Mouse (Mus musculus): ENCODE measurements at regions not wholly inside any gene's neighbourhood (a gene's known extent, or its start where the extent isn't known, plus 50 kb on each side); places are given as distances from the start of the nearest gene placed in this dataset.

DNA sequence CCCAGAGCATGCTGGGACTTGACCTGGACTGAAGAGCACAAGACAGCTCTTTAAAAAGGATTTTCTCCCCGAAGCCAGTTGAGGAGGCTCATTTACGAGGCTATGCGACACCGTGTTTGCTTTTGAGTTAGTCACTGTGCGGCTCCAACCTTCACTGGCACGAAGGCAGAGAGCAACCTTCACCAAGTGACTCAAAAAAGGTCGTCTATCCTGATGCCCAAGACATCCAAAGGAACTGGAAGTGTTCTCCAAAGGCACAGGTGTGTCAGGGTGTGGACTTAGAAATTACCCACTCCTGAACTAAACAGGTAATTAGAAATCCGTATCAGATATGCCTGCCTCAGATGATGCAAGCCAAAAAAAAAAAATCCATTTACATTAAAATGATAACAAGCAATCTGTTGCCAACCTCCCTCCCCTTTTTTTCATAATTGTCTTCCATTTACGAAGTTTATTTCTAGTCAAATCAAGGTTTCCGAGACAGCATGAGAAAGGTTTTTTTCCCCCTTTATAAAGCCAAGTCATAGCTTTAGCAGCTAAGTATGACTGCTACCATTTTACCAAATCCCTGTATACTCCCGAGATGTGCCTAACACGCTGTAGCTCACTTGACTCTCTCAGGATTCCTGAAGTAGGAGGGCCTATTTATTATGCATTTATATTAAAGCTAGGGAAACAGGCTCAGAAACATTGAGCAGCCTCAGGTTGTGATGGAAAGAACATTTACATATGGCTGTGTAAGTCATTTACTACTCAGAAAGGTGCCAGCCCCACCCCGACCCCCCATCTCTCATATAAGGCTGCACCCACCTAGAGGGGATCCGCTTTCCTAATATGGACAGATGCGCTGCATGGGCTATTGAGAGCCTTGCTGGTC is 110.3 kb upstream of the Cpm start:
- no peak overlapping the region for H3K9ac ChIP-seq (ENCODE audit: low read depth, low read length)
- H3K4me2 ChIP-seq (replicated peaks; ENCODE audit: low read depth, low read length): no peak overlapping the region
- H3K27me3 ChIP-seq (ENCODE audit: control insufficient read depth, insufficient read depth, low read length): no peaks in the 10 kb centered on the region
- peak overlapping the region; percentile 17; the same call in 1 of the 2 replicates for H3K27ac ChIP-seq (ENCODE audit: low read depth, low read length)
- H3K4me3 ChIP-seq (ENCODE audit: low read length): no peak overlapping the region
- H3K36me3 ChIP-seq (ENCODE audit: control insufficient read depth, insufficient read depth, low read length): no peaks in the 10 kb centered on the region
- 55% methylated on average over 15 of the region's 15 CpGs for WGBS
- H3K9me3 ChIP-seq (ENCODE audit: control insufficient read depth, low read length): no peaks in the 10 kb centered on the region
- H3K4me1 ChIP-seq (ENCODE audit: control insufficient read depth, insufficient read depth, low read length): peaks cover 27% of the 10 kb centered on the region
- ATAC-seq (ENCODE audit: low FRiP score, low TSS enrichment): no peak

DNA sequence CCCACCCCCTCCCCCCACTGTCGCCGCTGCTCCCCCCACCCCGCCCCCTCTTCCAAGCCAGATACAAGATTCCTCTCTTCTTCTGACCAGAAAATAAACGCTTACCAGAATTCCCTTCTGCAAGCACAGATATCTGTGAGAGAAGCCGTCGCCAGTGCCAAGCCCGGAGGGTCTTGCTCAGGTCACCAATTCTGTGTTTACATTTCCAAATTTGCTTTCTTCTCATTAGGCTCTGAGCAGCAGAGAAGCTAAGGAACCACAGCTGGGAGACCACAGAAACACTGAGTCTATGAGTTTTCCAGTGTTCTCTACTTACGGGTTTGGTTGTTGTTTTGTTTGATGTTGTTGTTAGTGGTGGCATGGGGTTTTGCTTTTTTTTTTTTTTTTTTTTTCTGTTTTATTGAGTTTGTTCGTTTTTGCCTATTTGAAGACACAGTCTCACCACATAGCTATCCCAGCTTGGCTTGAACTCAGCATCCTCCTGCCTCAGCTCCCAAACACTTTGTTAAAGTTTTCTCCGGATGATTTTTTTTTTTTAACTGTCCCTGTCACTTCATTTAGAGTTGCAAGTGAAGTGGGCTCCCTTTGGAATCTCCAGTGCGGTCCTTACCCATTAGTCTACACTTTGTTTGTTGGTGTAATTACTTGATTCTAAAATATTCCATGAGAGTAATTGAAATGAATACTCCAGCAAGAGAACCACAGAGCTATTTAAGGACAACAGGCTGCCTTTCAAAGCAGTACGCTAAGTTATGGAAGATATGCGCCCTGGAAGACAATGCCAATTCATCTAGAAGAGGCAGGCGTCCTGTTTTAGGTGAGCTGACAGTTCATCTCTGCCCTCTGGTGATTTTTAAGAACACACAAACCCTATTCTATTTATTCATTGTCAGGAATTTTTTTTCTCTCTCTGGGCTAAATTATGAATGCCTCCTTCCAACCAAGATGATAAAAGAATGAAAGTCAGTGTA is 111.2 kb upstream of the Cpm start:
- H3K4me1 ChIP-seq (ENCODE audit: control insufficient read depth, insufficient read depth, low read length): peaks cover 27% of the 10 kb centered on the region
- H3K27ac ChIP-seq (ENCODE audit: low read depth, low read length): no peak overlapping the region
- H3K4me3 ChIP-seq (ENCODE audit: low read length): no peak overlapping the region
- H3K9ac ChIP-seq (ENCODE audit: low read depth, low read length): no peak overlapping the region
- H3K27me3 ChIP-seq (ENCODE audit: control insufficient read depth, insufficient read depth, low read length): no peaks in the 10 kb centered on the region
- WGBS: 52% methylated on average over 14 of the region's 14 CpGs
- ATAC-seq (ENCODE audit: low FRiP score, low TSS enrichment): no peak
- no peaks in the 10 kb centered on the region for H3K9me3 ChIP-seq (ENCODE audit: control insufficient read depth, low read length)
- H3K36me3 ChIP-seq (ENCODE audit: control insufficient read depth, insufficient read depth, low read length): no peaks in the 10 kb centered on the region
- H3K4me2 ChIP-seq (replicated peaks; ENCODE audit: low read depth, low read length): no peak overlapping the region

DNA sequence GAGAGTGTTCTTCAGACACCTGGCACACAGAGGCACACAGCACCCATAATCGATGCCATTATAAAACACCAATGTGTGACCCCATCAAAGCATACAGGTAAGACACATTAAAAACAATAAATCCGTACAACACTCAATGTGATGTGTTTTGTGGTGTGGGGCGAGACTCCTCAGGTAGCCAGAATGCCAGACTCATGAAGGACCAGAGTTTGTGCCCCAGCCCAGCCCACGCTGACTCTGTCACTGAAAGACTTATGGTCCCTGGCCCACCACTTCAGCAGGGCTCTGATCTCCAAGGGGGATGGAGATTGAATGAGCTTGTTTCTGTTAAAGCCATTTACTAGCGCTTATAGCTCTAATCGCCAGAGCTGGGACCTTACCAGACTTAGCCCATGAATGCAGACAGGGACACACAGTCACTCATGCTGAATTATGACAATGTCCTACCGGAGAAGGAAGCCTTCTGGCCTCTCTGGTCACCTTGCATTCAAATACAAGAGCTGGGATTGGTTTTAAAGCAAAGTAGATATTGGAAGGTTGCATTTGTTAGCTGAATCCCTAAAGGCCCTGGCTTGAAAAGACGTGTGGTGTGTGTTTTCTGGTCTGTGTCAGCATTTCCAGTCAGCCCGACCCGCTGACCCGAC is 112.1 kb upstream of the Cpm start:
- no peak overlapping the region for H3K4me2 ChIP-seq (replicated peaks; ENCODE audit: low read depth, low read length)
- H3K27me3 ChIP-seq (ENCODE audit: control insufficient read depth, insufficient read depth, low read length): no peaks in the 10 kb centered on the region

DNA sequence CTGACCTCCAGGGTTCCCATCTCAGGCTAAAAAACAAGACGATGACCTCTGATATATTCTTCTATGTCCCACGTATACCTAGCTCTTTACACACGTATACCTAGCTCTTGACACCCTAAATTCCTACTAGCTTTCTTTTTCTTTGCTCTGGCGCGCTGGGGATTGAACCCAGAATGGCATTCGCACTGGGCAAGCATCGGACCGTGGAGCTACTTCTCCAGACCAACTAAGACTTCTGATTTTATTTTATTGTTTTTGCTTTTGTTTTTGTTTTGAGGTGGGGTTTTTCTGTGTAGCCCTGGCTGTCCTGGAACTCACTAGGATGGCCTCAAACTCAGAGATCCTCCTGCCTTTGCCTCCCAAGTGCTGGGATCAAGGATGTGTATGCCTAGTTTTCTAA is 112.8 kb upstream of the Cpm start:
- WGBS: 88% methylated on average over 8 of the region's 8 CpGs
- no peak overlapping the region for H3K27ac ChIP-seq (ENCODE audit: low read depth, low read length)
- no peaks in the 10 kb centered on the region for H3K9me3 ChIP-seq (ENCODE audit: control insufficient read depth, low read length)
- peaks cover 27% of the 10 kb centered on the region for H3K4me1 ChIP-seq (ENCODE audit: control insufficient read depth, insufficient read depth, low read length)
- H3K4me2 ChIP-seq (replicated peaks; ENCODE audit: low read depth, low read length): no peak overlapping the region
- no peak overlapping the region for H3K9ac ChIP-seq (ENCODE audit: low read depth, low read length)
- H3K4me3 ChIP-seq (ENCODE audit: low read length): no peak overlapping the region
- ATAC-seq (ENCODE audit: low FRiP score, low TSS enrichment): no peak
- no peaks in the 10 kb centered on the region for H3K36me3 ChIP-seq (ENCODE audit: control insufficient read depth, insufficient read depth, low read length)
- no peaks in the 10 kb centered on the region for H3K27me3 ChIP-seq (ENCODE audit: control insufficient read depth, insufficient read depth, low read length)

More for the DNA sequence above, 112.1 kb upstream of the Cpm start:
- Histone ChIP-seq H3K36me3 (ENCODE audit: control insufficient read depth, insufficient read depth, low read length) (no peaks in the 10 kb centered on the region), H3K4me3 (ENCODE audit: low read length) (no peak overlapping the region), H3K4me1 (ENCODE audit: control insufficient read depth, insufficient read depth, low read length) (peaks cover 27% of the 10 kb centered on the region), H3K27ac (ENCODE audit: low read depth, low read length) (no peak overlapping the region), H3K9ac (ENCODE audit: low read depth, low read length) (no peak overlapping the region), H3K9me3 (ENCODE audit: control insufficient read depth, low read length) (no peaks in the 10 kb centered on the region)
- no peak for ATAC-seq (ENCODE audit: low FRiP score, low TSS enrichment)
- 38% methylated on average over 11 of the region's 11 CpGs for WGBS

DNA sequence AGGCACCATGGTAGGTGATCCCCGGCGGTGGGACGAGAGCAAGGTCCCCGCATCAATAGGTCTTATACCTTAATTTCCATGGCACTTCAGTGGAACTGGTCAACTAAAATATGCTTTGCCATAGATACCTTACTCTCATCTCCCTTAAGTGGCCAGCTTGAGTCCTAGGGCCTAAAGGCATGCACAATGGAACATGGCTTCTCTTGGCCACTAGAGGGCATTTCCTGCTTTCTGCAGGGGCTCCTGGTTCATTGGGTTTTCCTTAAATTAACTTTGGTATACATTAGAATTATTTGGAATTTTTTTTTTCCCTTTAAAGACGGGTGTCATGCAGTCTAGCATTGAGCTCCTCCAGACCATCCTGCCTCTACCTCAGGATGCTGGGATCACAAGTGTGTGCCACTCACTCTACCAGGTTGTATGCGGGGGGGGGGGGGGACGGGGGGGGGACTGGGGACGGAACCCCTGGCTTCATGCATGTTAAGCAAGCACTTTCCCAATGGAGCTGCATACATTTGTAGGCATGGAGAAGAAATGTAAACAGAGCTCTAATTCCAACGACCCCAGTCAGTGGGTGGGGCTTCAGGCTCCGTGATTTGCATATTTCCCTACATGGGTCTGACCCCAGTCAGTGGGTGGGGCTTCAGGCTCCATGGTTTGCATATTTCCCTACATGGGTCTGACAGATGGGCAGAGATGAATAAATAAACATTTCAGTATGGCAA is 113.4 kb upstream of the Cpm start:
- Histone ChIP-seq H3K4me1 (ENCODE audit: control insufficient read depth, insufficient read depth, low read length) (peaks cover 27% of the 10 kb centered on the region), H3K9ac (ENCODE audit: low read depth, low read length) (no peak overlapping the region), H3K4me2 (replicated peaks; ENCODE audit: low read depth, low read length) (no peak overlapping the region), H3K36me3 (ENCODE audit: control insufficient read depth, insufficient read depth, low read length) (no peaks in the 10 kb centered on the region), H3K9me3 (ENCODE audit: control insufficient read depth, low read length) (no peaks in the 10 kb centered on the region), H3K4me3 (ENCODE audit: low read length) (no peak overlapping the region), H3K27ac (ENCODE audit: low read depth, low read length) (no peak overlapping the region), H3K27me3 (ENCODE audit: control insufficient read depth, insufficient read depth, low read length) (no peaks in the 10 kb centered on the region)
- ATAC-seq (ENCODE audit: low FRiP score, low TSS enrichment): peak; percentile 51
- WGBS: 60% methylated on average over 10 of the region's 10 CpGs

DNA sequence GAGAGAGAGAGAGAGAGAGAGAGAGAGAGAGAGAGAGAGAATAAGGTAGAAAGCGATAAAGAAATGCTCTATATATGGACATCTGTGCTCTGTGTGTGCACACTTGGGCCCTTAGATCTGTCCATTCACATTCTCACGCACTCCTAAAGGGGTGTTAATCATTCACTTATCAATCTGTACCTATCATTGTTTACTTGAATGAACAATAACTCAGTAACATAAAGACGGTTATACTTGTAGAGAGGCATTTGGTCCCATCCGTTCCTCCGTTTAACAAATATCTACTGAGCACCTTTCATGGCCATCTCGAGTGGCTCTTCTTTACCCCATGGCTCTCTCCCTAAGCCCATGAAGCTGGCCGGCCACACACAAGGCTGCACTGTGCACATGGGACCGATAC is 114.3 kb upstream of the Cpm start:
- no peak overlapping the region for H3K27ac ChIP-seq (ENCODE audit: low read depth, low read length)
- H3K4me3 ChIP-seq (ENCODE audit: low read length): no peak overlapping the region
- WGBS: 91% methylated on average over 8 of the region's 8 CpGs
- H3K4me2 ChIP-seq (replicated peaks; ENCODE audit: low read depth, low read length): no peak overlapping the region
- H3K36me3 ChIP-seq (ENCODE audit: control insufficient read depth, insufficient read depth, low read length): no peaks in the 10 kb centered on the region
- H3K9me3 ChIP-seq (ENCODE audit: control insufficient read depth, low read length): no peaks in the 10 kb centered on the region
- no peak overlapping the region for H3K9ac ChIP-seq (ENCODE audit: low read depth, low read length)
- H3K4me1 ChIP-seq (ENCODE audit: control insufficient read depth, insufficient read depth, low read length): peaks cover 22% of the 10 kb centered on the region
- ATAC-seq (ENCODE audit: low FRiP score, low TSS enrichment): no peak
- no peaks in the 10 kb centered on the region for H3K27me3 ChIP-seq (ENCODE audit: control insufficient read depth, insufficient read depth, low read length)

DNA sequence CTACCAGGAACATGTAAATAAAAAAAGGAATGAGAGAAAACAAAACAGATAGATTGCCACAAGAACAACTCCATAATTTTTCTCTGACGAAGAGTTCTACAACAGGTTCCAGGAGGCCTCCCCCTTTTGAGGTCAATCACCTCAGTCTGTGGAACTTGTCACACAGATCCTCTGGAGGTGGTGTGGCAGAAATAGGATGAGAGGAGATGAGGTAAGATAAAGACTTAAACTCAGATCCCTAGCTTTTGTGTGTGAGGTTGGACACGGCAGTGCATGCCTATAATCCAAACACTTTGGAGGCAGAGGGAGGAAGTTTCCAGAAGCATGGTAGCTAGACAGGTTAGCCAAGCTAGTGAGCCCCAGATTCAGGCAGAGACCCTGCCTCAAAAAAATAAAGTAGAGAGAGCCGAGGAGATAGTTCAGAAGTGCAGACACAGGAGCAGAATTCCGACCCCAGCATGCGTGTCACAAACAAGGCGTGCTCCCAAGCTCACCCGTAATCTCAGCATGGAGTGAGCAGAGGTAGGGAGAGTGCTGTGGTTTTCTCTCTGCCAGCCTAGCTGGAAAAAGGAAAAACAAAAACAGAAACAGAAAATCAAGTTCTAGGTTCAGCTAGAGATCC is 115.3 kb upstream of the Cpm start:
- Histone ChIP-seq H3K27ac (ENCODE audit: low read depth, low read length) (no peak overlapping the region), H3K27me3 (ENCODE audit: control insufficient read depth, insufficient read depth, low read length) (no peaks in the 10 kb centered on the region), H3K9ac (ENCODE audit: low read depth, low read length) (no peak overlapping the region), H3K36me3 (ENCODE audit: control insufficient read depth, insufficient read depth, low read length) (no peaks in the 10 kb centered on the region), H3K4me3 (ENCODE audit: low read length) (no peak overlapping the region), H3K4me1 (ENCODE audit: control insufficient read depth, insufficient read depth, low read length) (peaks cover 12% of the 10 kb centered on the region), H3K4me2 (replicated peaks; ENCODE audit: low read depth, low read length) (no peak overlapping the region), H3K9me3 (ENCODE audit: control insufficient read depth, low read length) (no peaks in the 10 kb centered on the region)
- 83% methylated on average over 7 of the region's 7 CpGs for WGBS
- ATAC-seq (ENCODE audit: low FRiP score, low TSS enrichment): no peak
